Mouse (Mus musculus): ENCODE results near the gene Plscr2.

DNA sequence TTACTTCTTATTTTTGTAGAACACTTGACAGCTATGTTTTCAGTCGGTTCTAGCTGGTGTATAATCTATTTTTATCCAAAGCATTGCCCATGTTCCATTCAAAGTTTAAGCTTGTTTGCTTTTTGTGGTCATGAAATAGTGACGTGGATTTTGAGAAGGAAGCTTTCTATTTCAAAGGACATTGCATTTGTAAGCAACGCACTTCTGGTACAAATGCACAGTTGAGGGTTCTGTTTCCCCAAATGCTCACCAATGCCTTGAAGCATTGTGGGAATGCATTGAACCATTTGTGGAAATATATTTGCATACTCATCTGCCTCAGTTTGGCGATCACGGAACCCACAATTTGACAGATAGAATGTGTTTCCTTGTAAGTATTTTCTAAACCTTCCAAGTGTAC, 22.7 kb upstream of the Plscr2 start:
- TF ChIP-seq GATA1 (IDR thresholded peaks at IDR 0.05; ENCODE audit: low read length) (no peak), TAL1 (IDR thresholded peaks at IDR 0.05; ENCODE audit: low read length) (no peak)

All from erythroblast, embryonic 14.5 days (primary cell).